In the genomic region with DNA sequence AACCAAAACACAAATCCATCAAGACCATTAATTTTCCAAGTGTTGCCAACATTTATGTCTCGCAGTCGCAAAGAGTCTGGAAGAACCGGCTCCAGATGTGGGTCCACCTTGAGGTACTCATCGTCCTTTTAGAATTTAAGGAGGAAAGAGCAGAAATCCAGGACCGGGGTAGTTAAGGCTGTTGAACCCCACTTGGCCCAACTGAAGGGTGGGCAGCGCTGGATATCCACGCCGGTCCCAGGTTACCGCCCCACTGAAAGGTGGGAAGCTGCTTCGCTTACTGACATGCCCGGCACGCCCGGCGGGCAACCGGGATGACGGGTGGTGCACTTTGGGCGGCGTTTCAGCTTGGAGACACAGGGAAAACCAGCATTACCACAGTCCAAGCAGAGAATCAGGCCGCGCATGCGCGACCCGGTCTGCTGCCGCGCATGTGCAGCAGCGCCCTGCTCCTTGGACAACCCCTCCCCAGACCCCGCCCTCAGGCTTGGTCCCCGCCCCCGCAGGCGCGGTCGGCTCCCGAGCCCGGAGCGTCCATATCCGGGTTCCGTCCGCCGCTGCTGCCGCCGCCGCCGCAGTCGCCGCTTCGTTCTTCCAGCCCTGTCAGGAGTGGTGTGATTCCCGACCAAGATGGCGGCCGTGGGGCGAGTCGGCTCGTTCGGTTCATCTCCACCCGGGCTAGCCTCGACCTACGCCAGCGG, we compare ENCODE assay signal across 8 mouse cellular contexts. TPM values are rescaled to one million over a fixed set of nuclear protein-coding genes. Genes with fewer than 3 reads are reported as not detected.
A peak's percentile ranks its signal among the peaks of the same experiment; 100 is the strongest.
DNase-seq lines count a peak whose midpoint lies in the region; ATAC-seq lines count a peak whose summit lies in the region.

A gene (plus strand): TSS at position 539 of the 701 bp plus-strand sequence.

- H3K27ac ChIP-seq in heart, embryonic 14.5 days (replicated peaks in 1 of 2; ENCODE audit: control insufficient read depth in 1 of 2, insufficient read depth in 1 of 2, low read depth in 2 of 2, low read length in 2 of 2) = peak within 1 kb of the TSS; percentile 82 to 89
- H3K27ac ChIP-seq in liver, embryonic 13.5 days = peak within 1 kb of the TSS; percentile 96
- peak within 1 kb of the TSS; percentile 91 for H3K27ac ChIP-seq in stomach, embryonic 16.5 days (ENCODE audit: low read length)

- H3K4me3 ChIP-seq in heart, embryonic 14.5 days (ENCODE audit: control insufficient read depth in 1 of 2, insufficient read depth in 1 of 2, low read depth in 1 of 2, low read length in 2 of 2) = peak within 1 kb of the TSS; percentile 82 to 90
- peak within 1 kb of the TSS; percentile 79 for H3K4me3 ChIP-seq in liver, embryonic 13.5 days (replicated peaks)
- peak within 1 kb of the TSS; percentile 93 for H3K4me3 ChIP-seq in stomach, embryonic 16.5 days (replicated peaks; ENCODE audit: low read length)

- under 1% methylated on average over 57 of the region's 57 CpGs for WGBS in heart, embryonic 14.5 days
- WGBS in liver, embryonic 13.5 days (ENCODE audit: insufficient replicate concordance) = 2% methylated on average over 57 of the region's 57 CpGs
- under 1% methylated on average over 56 of the region's 57 CpGs for WGBS in stomach, embryonic 16.5 days

- peak within 1 kb of the TSS; percentile 95 for H3K9ac ChIP-seq in heart, embryonic 14.5 days (ENCODE audit: low read length)
- H3K9ac ChIP-seq in liver, embryonic 13.5 days = peak within 1 kb of the TSS; percentile 86
- peak within 1 kb of the TSS; percentile 95 for H3K9ac ChIP-seq in stomach, embryonic 16.5 days (ENCODE audit: low read length)

- no peaks in the 10 kb centered on the region for H3K9me3 ChIP-seq in heart, embryonic 14.5 days (ENCODE audit: control insufficient read depth, low read length)
- no peaks in the 10 kb centered on the region for H3K9me3 ChIP-seq in liver, embryonic 13.5 days (replicated peaks)
- H3K9me3 ChIP-seq in stomach, embryonic 16.5 days (replicated peaks; ENCODE audit: control insufficient read depth, low read length) = no peaks in the 10 kb centered on the region

- ATAC-seq in CD4-positive, CD25-positive, alpha-beta regulatory T cell, adult 4 months = peak; percentile 86
- ATAC-seq in heart, embryonic 14.5 days (ENCODE audit: insufficient number of reproducible peaks, insufficient read depth, low FRiP score, low read depth) = peak; percentile 96
- peak; percentile 97 for ATAC-seq in liver, embryonic 13.5 days (ENCODE audit: low read depth)
- ATAC-seq in stomach, embryonic 16.5 days (ENCODE audit: insufficient read depth, low FRiP score) = peak; percentile 97

- H3K4me2 ChIP-seq in heart, embryonic 14.5 days (ENCODE audit: low read length) = peak within 1 kb of the TSS; percentile 78
- peak within 1 kb of the TSS; percentile 96 for H3K4me2 ChIP-seq in liver, embryonic 13.5 days
- peak within 1 kb of the TSS; percentile 79 for H3K4me2 ChIP-seq in stomach, embryonic 16.5 days (ENCODE audit: low read depth, low read length)

- H3K36me3 ChIP-seq in heart, embryonic 14.5 days (ENCODE audit: control insufficient read depth, insufficient read depth, low read length) = peaks cover 18% of the 10 kb centered on the region
- peaks cover 19% of the 10 kb centered on the region for H3K36me3 ChIP-seq in liver, embryonic 13.5 days
- H3K36me3 ChIP-seq in stomach, embryonic 16.5 days (ENCODE audit: control insufficient read depth, insufficient read depth, low read length) = peaks cover 8% of the 10 kb centered on the region; the same call in 1 of the 2 replicates

- H3K4me1 ChIP-seq in heart, embryonic 14.5 days (ENCODE audit: control insufficient read depth in 2 of 2, insufficient read depth in 2 of 2, low read length in 2 of 2) = peaks cover 7 to 24% of the 10 kb centered on the region in 2 experiments
- H3K4me1 ChIP-seq in liver, embryonic 13.5 days (replicated peaks) = peaks cover 32% of the 10 kb centered on the region
- peaks cover 17% of the 10 kb centered on the region for H3K4me1 ChIP-seq in stomach, embryonic 16.5 days (ENCODE audit: control insufficient read depth, insufficient read depth, low read length)

- peak; percentile 96 for DNase-seq in c-Kit-negative CD71-positive TER-119-positive erythroid progenitor cells, embryonic 14.5 days (ENCODE audit: low read depth, low spot score)
- peak; percentile 93 for DNase-seq in fibroblast of lung, adult 2 months (ENCODE audit: low read depth)
- peak; percentile 99 for DNase-seq in kidney, postnatal 14 days
- DNase-seq in liver, embryonic 13.5 days = peak; percentile 96
- peak; percentile 98 for DNase-seq in neural tube, embryonic 10.5 days (ENCODE audit: extremely low spot score, low spot score)

- H3K27me3 ChIP-seq in heart, embryonic 14.5 days (ENCODE audit: control insufficient read depth, insufficient read depth, low read length) = no peaks in the 10 kb centered on the region
- no peaks in the 10 kb centered on the region for H3K27me3 ChIP-seq in liver, embryonic 13.5 days
- H3K27me3 ChIP-seq in stomach, embryonic 16.5 days (ENCODE audit: control insufficient read depth, insufficient read depth, low read length) = no peaks in the 10 kb centered on the region

RNA-seq across cellular contexts. Expression of the gene that starts here (rescaled TPM):
- 10 to 100 TPM; 45.1 to 46.5 TPM for polyA plus RNA-seq in CD4-positive, CD25-positive, alpha-beta regulatory T cell, adult 4 months (2017; shearing (Covaris generic))
- 80.1 and 82.5 TPM in 2 replicates for polyA plus RNA-seq in heart, embryonic 14.5 days (2014; fragmentation: Nextera tagmentation; extraction: Ambion mirVana)
- polyA plus RNA-seq in liver, embryonic 13.5 days (2015; fragmentation: Nextera tagmentation; extraction: Ambion mirVana) = 23.2 and 24.9 TPM in 2 replicates
- polyA plus RNA-seq in stomach, embryonic 16.5 days (2015; fragmentation: Nextera tagmentation; extraction: Ambion mirVana) = 45.2 and 53.0 TPM in 2 replicates

Comparison
In these comparisons a context has a peak if more than half of its experiments do, and no peak if none do; other contexts are left out.
1. Peak in every context shown above with its lines: DNase-seq, ATAC-seq, H3K4me3 ChIP-seq and H3K27ac ChIP-seq.